Mouse (Mus musculus) kidney, adult 18-20 months (tissue): ENCODE data around the gene Tnfsf9.
"Not testable (repeated sequence)": the region's sequence is repeated elsewhere in the genome, so short reads cannot be mapped to it uniquely, and the experiment has no call there.

Source experiments
- DNase-seq: peaks from one replicate; pipeline ENCODE4 v3.0.0; 2021

The Tnfsf9 gene

DNA sequence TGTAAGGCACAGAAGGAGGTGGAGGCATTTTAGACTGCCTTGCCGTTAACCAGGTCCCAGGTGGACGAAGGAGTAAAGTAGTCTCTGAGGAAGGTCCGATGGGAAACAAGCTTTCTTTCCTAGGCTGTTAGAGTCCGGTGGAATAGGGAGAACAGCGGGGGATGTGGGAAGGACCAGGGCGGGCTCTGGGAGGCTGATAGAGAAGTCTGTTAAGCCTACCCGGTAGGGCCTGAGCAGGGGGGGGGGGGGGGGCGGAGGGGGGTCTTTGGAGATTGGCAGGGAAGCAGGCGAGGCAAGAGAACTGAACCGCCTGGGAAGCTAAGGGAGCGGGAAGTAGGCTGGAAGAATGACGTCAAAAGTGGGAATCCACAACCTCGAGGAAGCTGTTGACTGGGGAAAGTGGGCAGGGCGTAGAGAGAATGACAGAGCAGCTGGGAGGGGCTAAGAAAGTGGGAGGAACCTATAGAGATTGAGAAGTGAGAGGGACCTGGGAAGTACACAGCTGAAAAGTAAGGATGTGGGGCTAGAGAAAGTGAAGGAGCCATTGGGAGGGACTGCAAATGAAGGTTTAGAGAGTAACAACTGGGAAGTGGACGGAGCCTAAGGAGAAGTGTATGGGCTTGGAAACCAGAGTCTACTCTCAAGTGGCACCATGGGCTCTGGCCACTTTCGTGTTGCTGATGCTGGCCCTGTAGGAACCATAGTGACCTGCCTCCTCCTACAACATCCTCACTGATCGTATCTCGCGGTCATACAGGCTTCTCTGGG is 9.1 kb upstream of the Tnfsf9 start:
- DNase-seq = peak; percentile 52

DNA sequence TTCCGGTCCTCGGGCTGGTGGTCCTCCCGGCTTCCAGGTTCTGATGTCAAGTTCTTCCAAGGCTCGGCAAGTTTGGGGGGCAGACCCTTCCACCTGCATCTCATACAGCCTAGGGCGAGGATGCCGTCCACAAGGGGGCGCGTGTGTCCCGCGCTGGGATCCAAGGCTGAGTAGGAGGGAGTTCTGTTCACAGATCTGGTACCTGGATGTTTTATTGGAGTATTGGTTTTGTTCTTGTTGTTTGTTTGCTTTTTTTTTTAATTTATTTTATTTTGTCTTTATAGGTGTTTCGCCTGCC is 8.6 kb upstream of the Tnfsf9 start:
- DNase-seq = peak; percentile 87

DNA sequence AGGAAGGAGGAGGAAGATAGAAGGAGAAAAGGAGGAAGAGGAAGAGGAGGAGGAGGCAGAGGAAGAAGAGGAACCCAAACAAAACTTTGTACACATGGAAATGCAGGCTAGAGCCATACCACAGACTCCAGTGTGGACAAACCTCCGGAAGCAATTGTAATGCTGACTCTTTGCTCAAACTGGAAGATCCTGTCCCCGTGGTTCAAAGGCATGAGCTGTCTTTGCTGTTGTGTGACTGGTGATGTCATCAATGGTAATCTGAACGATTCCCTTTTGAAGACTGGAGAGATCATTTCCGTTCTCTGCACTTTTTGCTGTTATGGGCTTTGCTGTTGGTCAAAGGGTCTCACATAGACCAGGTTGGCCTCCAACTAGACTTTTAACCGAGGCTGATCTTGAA is 6.8 kb upstream of the Tnfsf9 start:
- no peak for DNase-seq

DNA sequence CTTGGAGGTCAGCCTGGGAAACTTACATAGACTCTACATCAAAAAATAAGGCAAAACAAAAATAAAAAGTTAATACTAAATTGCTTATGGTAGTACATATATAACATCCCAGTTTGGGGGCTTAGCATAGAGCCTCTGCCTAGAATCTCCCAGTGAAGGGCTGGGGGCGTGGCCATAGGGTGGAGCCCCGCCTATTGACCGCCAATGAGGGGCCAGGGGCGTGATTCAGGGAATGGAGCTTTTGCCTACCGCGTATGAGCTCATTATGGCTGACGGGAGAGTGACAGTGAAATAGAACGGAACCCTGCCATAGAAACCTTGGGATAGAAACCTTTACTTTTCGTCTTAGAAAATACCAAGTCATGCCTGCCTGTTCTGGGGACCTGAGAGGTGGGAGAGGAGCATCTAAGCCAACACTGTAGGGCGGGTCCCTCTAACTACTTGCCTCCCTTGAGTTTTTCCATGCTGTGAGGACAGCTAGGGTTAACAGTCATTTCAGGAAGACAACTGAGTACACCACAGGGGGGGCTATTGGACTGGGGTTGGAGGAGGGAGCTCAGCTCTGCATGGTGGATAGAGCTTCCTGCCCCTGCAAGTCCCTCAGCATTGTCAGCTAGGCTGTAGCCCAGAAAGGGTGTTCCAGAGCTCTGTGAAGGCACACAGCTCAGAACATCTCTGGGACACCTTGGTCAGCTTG is 5.3 kb upstream of the Tnfsf9 start:
- no peak for DNase-seq

DNA sequence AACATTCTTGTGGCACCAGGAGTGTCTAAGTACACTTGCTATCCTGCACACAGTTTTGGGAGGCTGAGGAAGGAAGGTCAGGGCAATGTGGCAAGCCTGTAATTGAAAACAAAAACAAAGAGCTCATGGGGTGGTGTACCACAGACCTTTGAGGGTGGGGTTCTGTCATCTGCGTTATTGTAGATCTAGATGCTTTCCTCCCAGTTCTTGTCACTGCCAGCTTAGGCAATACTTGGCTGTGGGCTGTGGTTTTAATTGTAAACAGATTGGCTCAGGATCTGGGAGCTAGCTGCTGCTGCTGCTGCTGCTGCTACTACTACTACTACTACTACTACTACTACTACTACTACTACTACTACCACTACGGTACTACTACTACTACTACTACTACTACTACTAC is 2.8 kb upstream of the Tnfsf9 start:
- no peak for DNase-seq

DNA sequence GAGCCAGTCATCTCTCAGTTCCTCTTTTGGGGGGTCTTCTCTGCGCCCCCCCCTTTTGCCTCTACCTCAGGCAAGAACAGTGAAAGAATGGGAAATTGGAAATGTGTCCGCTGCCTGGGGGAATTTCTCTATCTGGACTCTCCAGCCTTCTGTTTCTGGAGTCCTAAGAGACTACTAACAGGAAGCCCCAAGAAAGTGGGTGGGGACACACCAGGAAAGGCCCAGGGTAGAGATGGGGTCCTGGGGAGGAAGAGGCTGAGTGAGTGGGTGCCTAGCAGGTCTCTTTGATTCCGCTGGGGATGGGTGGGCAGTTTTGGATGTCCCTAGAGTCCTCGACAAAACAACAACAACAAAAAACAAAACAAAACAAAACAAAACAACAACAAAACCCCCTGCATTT is 629 bp upstream of the Tnfsf9 start:
- no peak for DNase-seq

DNA sequence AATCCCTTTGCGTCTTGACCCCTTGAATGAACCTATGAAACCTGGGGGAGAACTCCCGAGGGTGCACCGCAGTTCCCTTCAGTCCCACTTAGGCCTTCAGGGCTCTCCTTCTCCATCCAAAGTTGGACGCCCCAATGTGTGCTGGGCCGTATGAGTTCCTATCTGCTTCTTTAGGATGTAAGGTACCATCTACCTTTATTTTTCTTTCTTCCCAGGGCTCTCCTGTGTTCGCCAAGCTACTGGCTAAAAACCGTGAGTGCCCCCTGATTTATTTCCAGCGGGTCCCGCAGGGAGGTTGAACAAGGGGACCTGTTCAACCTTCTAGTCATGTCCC is 877 bp downstream of the Tnfsf9 start:
- no peak for DNase-seq

DNA sequence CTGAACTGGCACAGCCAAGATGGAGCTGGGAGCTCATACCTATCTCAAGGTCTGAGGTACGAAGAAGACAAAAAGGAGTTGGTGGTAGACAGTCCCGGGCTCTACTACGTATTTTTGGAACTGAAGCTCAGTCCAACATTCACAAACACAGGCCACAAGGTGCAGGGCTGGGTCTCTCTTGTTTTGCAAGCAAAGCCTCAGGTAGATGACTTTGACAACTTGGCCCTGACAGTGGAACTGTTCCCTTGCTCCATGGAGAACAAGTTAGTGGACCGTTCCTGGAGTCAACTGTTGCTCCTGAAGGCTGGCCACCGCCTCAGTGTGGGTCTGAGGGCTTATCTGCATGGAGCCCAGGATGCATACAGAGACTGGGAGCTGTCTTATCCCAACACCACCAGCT is 1.9 kb downstream of the Tnfsf9 start:
- DNase-seq = no peak

DNA sequence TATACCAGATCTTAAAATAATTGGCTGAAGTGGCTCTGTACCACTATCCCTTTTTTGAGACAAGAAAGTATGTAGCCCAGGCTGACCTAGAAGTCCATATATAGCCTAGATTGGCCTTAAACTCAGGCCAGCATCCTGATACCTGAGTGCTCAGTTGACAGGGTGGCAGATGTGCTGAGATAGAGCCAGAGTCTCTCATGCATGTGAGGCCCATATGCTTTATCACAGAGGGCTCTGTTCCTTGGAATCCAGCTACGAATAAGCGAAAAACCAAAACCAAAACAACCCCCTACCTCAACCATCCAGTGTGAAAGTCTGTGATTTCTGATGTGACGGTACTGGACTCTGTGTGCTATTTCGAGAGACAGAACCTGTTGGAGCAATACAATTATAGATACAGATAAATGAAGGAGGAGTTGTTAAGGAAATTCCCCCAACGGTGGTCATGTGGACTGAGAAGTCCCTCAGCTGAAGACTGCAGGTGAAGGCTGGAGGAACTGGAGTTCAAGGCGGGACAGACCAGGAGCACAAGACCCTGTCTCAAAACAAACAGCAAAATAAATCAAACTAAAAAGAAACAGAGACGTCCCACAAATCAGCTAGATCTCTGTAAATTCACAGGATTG is 3.0 kb downstream of the Tnfsf9 start:
- DNase-seq = no peak

DNA sequence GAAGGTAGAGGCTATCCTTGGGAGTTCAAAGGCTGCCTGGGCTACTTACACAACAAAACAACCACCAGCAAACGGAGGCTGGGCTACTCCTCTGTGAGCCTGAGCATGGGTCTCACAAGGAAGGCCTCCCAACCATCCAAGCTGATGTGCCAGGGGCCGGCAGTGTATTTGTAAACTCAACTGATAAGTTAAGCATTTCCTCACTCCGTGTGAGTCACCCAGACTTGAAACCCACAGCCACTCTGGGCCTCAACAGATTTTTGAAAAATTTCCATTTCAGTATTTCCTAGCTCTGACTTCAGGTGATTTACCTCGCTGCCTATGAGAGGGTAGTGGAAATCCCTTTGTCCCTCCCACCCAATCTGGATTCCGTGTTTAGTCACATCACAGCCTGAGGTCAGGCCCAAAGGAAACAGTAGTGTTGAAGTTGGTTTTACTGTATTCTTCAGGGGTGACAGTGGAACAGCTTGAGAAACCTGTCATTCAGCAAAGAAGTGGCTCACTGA is 3.6 kb downstream of the Tnfsf9 start:
- DNase-seq = no peak

DNA sequence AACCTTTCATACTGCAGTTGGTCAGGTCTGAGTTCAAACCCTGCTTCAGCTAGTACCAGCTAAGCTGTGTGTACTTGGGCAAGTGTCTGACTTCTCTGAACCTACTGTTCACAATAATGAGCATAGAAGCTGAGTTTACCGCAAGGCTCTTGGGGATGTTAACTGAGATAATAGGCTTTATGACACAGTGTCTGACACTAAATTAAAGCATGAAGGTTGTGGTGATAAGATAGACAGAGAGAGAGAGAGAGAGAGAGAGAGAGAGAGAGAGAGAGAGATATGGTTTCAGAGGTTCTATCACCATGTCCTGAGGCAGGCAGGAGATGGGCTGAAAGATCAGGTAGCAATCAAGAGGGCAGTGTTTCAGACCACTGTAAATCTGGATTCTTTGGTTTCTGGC is 4.9 kb downstream of the Tnfsf9 start:
- no peak for DNase-seq

DNA sequence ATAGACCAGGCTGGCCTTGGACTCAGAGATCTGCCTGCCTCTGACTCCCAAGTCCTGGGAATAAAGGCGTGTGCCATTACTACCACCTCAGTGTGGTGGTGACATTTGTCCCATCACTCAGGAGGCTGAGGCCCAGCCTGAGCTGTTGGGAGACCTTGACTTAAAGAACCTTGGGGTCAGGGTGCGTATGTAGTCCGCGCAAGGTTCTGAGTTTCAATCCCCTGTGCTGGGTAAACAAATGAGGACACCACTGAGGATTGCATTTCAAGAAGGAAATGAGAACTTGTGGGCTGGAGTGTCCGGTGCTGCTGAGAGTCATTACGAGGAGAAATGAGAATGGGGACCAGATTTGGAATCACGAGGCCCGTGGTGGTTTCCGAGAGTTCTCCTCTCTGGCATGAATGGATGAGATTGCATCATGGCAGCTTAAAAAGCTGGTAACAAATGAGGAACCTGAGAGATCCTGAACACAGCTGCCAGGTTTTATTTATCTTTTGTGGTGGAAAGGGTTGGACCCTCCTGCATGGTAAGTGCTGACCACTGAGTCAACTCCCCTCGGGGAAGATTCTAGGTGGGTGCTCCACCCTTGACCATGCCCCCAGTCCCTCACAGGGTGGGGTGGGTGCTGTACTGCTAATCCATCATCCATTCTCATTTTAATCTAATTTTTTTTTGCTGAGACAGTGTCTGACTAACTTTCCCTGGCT is 7.8 kb downstream of the Tnfsf9 start:
- DNase-seq = no peak

DNA sequence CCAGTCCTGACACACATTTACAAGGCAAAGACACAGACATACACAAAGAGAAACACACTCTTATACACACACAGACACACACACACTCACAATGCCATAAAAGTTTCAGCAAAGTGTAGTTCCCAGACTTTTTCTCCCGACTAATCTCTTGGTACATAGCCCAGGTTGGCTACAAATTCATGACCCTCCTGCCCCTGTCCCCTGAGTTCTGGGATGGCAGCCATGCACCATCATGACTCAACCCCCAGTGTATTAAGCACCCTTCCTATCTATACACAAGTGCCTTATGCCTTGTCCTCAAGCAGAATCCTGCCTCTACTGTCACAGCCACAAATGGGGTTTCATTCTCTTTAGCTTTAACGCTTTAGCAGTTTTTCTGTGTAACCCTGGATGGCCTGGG is 11.7 kb downstream of the Tnfsf9 start:
- no peak for DNase-seq

DNA sequence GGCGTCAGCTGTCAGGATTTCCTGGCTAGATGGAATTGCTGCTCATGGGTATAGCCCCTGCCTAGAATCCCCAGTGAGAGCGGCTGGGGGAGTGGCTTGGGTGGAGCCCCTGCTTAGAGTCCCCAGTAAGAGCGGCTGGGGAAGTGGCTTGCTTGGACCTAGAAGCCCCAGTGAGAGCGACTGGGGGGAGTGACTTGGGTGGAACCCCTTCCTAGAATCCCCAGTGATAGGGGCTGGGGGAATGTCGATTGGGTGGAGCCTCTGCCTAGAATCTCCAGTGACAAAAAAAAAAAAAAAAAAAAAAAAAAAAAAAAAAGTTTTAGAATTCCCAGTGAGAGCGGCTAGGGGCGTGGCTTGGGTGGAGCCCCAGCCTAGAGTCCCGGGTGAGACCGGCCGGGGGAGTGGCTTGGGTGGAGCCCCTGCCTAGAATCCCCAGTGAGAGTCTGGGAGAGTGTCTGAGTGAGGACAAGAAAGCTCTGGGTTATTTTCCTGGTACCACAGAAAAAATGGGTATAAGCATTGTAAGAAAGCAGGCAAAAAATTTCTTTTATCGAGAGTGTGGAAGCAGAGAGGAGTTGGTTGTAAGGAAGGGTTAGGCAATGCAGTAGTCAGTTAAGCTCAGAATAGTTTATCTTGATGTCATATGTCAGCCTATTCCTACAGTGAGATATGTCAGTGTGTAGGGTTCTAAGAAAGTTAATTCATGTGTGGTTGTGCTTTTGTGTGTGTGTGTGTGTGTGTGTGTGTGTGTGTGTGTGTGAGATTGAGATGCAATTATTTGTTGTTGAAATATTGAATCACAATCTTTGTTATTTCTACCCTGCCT is 13.6 kb downstream of the Tnfsf9 start:
- no peak for DNase-seq

DNA sequence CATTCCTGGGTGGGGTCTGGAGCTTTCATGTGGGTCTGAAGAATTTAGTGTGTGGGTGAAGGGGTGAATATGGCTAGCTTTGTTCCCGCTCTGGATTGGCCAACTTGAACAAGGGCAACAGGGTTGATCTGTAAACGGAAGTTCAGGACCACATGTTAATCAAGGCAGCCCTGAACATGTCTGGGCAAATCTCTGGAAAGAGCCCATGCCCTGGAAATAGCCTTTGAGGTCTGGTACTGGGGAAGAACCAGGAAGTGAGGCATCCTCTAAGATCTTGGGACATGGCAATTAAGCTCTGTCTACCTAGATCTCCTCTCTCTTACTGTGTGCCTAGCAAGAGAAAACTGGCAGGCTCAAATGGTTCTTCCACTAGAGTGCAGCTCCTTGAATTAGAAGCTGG is 16.7 kb downstream of the Tnfsf9 start:
- no peak for DNase-seq

DNA sequence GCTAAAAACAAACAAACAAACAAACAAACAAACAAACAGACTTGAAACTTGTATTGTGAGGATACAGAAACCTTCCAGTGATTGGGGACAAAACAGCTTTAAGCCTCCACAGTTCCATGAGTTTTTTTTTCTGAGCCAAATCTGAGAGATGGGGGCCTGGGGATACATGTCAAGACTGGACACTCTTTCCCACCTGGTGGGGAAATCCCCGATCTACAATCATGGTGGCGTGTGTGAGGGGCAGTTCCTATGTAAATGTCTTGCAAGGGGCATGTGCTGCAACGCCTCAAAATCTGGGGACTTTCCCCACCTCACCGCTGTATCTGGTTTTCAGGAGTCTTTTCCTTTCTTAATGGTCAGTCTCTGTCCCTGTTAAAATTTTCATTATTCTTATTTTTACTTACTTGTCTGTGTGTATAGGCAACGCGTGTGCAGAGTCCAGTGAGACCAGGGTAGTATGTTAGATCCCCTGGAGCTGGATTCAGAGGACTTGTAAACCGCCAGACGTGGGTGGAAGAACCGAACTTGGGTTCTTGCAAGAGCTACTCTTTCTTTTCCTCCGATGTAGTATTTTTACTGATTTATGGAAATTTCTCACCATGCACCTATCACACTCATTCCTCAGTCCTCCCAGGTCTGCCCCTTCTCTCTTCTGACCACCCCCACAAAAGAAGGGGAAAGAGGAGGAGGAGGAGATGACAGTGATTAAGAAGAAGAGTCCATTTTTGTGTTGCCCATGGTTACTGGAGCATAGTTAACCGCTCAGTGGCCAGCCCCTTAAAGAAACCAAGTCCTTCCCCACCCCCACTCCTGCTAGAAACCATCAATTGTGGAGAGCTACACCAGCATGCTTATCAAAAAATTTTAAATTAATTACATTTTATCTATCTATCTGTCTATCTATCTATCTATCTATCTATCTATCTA is 18.3 kb downstream of the Tnfsf9 start:
- DNase-seq = no peak

DNA sequence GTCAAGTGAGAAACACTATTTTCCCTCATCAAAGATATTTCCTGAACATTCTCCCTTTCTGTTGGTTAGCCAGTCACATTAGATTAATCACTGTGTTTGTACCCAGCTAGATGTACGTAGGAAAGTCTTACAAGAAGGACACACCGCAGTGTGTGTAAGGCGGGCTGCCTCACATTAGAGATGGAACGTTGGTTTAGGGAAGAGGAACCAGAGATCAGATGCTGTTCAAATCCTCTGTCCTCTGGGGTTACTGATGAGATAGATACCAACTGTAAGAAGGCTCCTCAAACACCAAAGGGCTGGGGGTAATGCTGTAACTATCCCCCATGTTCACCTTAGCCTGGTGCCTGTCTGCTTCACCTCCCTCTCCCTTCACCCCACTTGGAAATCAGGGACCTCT is 19.7 kb downstream of the Tnfsf9 start:
- DNase-seq = no peak

DNA sequence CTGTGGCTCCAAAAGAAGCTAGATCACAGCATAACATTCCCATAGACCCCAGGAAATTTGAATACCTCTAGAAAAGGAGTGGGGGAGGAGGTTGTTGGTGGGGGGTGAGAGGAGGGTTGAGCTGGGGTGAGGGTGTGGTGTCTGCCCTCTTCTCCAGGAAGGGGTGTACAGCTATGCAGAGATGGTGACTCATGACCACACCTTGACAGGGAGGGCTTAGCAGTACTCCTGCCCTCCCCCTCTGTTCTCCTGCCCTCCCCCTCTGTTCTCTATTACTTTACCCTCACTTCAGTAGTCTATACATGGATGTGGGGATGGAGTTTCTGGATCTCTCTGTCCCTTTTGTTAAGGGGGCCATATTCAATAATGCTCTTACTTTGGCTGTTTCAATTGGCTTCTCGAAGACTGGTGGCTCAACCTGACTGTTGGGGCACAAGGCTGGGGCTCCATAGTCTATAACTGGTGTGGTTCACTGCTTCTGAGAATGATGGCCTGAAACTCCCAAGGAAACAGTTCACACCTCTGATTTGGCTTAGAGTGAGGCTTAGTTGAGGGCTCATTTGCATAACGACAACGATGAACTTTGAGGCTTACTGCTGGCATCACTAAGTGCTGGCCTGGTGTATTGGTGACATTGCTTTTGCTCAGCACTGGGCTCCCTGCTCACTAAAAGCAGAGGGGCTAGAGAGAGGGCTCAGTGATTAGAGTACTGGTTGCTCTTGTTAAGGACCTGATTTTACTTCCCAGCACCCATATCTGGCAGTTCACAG is 20.9 kb downstream of the Tnfsf9 start:
- DNase-seq = no peak

DNA sequence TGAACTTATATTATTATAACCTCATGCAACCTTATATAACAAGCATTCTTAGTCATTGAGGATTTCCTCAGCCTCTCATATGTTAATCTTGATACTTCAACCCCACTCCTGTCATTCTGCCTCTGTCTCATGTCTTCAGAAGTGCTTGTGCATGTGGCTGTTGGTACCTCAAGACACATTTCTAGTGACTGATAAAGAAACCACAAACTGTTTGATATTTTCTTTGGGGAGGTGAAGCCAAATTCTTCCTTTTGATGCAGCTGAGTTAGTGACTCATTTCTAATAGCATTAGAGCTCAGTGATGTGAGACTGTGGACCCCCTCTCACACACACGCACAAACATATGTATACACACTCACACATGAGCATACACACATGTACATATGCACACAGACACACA is 26.7 kb downstream of the Tnfsf9 start:
- DNase-seq = no peak

DNA sequence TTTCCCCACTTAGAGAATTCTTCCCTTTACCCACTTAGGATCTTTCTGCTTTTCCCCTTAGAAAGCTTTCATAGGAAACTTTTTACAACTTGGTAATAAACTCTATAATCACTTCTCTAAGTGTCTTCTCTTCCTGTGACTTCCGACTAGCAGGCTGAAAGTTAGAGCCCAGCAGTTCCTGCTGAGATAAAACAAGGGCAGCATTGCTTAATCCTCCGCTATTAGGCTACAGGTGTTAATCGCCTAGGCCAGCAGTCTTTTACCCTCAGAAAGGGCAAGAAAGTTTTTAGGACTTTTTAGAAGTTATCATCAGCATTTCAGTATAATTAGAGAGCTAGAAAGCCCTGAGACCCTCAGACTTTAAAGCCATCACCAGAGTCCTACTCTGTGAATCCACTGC is 28.9 kb downstream of the Tnfsf9 start:
- not testable (repeated sequence) for DNase-seq

DNA sequence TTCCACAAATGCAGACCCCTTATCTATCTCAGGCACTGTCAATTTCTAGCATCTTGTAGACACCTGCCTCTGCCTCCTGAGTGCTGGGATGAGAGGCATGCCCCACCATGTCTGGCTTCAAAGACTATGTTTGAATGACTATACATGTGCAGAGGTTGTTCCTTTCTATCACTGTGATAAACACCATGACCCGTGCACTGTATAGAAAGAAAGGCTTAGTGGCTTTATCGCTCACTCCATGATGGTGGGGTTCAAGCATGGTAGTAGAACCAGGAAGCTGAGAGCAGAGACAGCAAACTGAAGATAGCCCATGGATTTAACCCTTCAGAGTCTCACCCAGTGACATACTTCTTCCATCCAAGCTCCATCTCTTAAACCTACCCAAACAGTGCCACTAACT is 29.6 kb downstream of the Tnfsf9 start:
- no peak for DNase-seq
